Mouse (Mus musculus): Measurements from ENCODE around the gene Bcl7c.

- TF ChIP-seq CTCF (IDR thresholded peaks at IDR 0.05; ENCODE audit: insufficient read depth, low read length) (no peak), POLR2A (IDR thresholded peaks at IDR 0.05; ENCODE audit: borderline replicate concordance, extremely low read depth, low read depth, low read length) (no peak)
Measured at GRCm38 (mm10) chr7:127677609-127678008, 31.1 kb downstream of the Bcl7c start.

Data from lung, adult 2 months (tissue).